Mouse (Mus musculus) C2C12 (cell line): ENCODE measurements at regions not wholly inside any gene's neighbourhood (a gene's known extent, or its start where the extent isn't known, plus 50 kb on each side); places are given as distances from the start of the nearest gene placed in this dataset.

ENCODE experiments used
- H3K27me3 ChIP-seq: one replicate; pipeline ENCODE4 v1.6.1; 2011; ENCODE audit not compliant: control insufficient read depth, insufficient read depth, insufficient read length
- H3K36me3 ChIP-seq: one replicate; pipeline ENCODE4 v1.6.1; 2011; ENCODE audit not compliant: control insufficient read depth, insufficient read depth
- H3K4me3 ChIP-seq: one replicate; pipeline ENCODE4 v1.5.1; 2011; ENCODE audit warnings: mild to moderate bottlenecking, control low read depth; ENCODE audit not compliant: poor library complexity, insufficient read depth, severe bottlenecking
- H3K79me2 ChIP-seq: one replicate; pipeline ENCODE4 v1.6.1; 2011; ENCODE audit not compliant: control insufficient read depth, insufficient read depth
- H3K79me3 ChIP-seq: one replicate; pipeline ENCODE4 v1.6.1; 2011; ENCODE audit warnings: low read depth, control low read depth
- H3ac ChIP-seq: one replicate; pipeline ENCODE3; 2011; ENCODE audit warnings: low read depth; ENCODE audit not compliant: control insufficient read depth, insufficient read length
- CEBPB ChIP-seq: IDR thresholded peaks from one replicate; pipeline ENCODE4 v1.6.1; 2011; ENCODE audit warnings: low read depth, mild to moderate bottlenecking, control low read depth, moderate library complexity
- CTCF ChIP-seq: IDR thresholded peaks from one replicate; pipeline ENCODE4 v1.5.1; 2011; ENCODE audit not compliant: control insufficient read depth, insufficient read depth, insufficient read length
- FOSL1 ChIP-seq: IDR thresholded peaks from one replicate; pipeline ENCODE4 v1.8.0; 2011; ENCODE audit warnings: mild to moderate bottlenecking, low read length; ENCODE audit not compliant: poor library complexity, insufficient read depth, severe bottlenecking
- MAX ChIP-seq: IDR thresholded peaks from one replicate; pipeline ENCODE4 v1.6.1; 2011; ENCODE audit warnings: mild to moderate bottlenecking, control low read depth
- MYOD1 ChIP-seq: IDR thresholded peaks from one replicate; pipeline ENCODE4 v1.6.1; 2011; ENCODE audit warnings: low read depth; ENCODE audit not compliant: control insufficient read depth, insufficient read length
- MYOG ChIP-seq: IDR thresholded peaks from one replicate; pipeline ENCODE4 v1.6.1; 2011; ENCODE audit not compliant: control insufficient read depth, insufficient read length; ENCODE audit errors: extremely low read depth
- USF1 ChIP-seq: IDR thresholded peaks from one replicate; pipeline ENCODE4 v1.6.1; 2011; ENCODE audit warnings: low read depth, mild to moderate bottlenecking, control low read depth, moderate library complexity

GRCm38 (mm10) chr17:84072426-84073030 lies 115.2 kb downstream of the Zfp36l2 start:
- H3K4me3 ChIP-seq, result no peak overlapping the region
- no peaks in the 10 kb centered on the region for H3K79me2 ChIP-seq
- no peaks in the 10 kb centered on the region for H3K27me3 ChIP-seq
- no peak for TF ChIP-seq CEBPB
- no peak for TF ChIP-seq MYOD1
- no peaks in the 10 kb centered on the region for H3K79me3 ChIP-seq
- H3ac ChIP-seq, result no peak overlapping the region
- H3K36me3 ChIP-seq, result no peaks in the 10 kb centered on the region

GRCm38 (mm10) chr17:84071855-84072254 lies 115.9 kb downstream of the Zfp36l2 start:
- H3K79me2 ChIP-seq, result no peaks in the 10 kb centered on the region
- H3K4me3 ChIP-seq, result no peak overlapping the region
- H3ac ChIP-seq, result no peak overlapping the region
- no peaks in the 10 kb centered on the region for H3K27me3 ChIP-seq
- TF ChIP-seq USF1, result no peak
- no peak for TF ChIP-seq MYOG
- no peaks in the 10 kb centered on the region for H3K36me3 ChIP-seq
- no peaks in the 10 kb centered on the region for H3K79me3 ChIP-seq

- Histone ChIP-seq H3K79me3 (no peaks in the 10 kb centered on the region), H3K27me3 (no peaks in the 10 kb centered on the region), H3K79me2 (no peaks in the 10 kb centered on the region), H3ac (no peak overlapping the region), H3K4me3 (no peak overlapping the region), H3K36me3 (no peaks in the 10 kb centered on the region)
- TF ChIP-seq MYOG, result no peak
- peak; percentile 53 for TF ChIP-seq MAX
- TF ChIP-seq USF1, result no peak
- peak; percentile 36 for TF ChIP-seq CEBPB
- TF ChIP-seq CTCF, result no peak
- peak; percentile 96 for TF ChIP-seq FOSL1
- no peak for TF ChIP-seq MYOD1
Observed at GRCm38 (mm10) chr17:84070596-84070995, 117.2 kb downstream of the Zfp36l2 start.

GRCm38 (mm10) chr17:84067102-84067501 lies 120.6 kb downstream of the Zfp36l2 start:
- no peak overlapping the region for H3ac ChIP-seq
- no peaks in the 10 kb centered on the region for H3K27me3 ChIP-seq
- no peak overlapping the region for H3K4me3 ChIP-seq
- no peak for TF ChIP-seq FOSL1
- TF ChIP-seq MYOG, result no peak
- TF ChIP-seq CTCF, result no peak
- TF ChIP-seq CEBPB, result no peak
- no peaks in the 10 kb centered on the region for H3K79me2 ChIP-seq
- no peaks in the 10 kb centered on the region for H3K36me3 ChIP-seq
- H3K79me3 ChIP-seq, result no peaks in the 10 kb centered on the region

- Histone ChIP-seq H3ac (no peak overlapping the region), H3K27me3 (no peaks in the 10 kb centered on the region), H3K79me2 (no peaks in the 10 kb centered on the region), H3K4me3 (no peak overlapping the region), H3K79me3 (no peaks in the 10 kb centered on the region), H3K36me3 (no peaks in the 10 kb centered on the region)
- TF ChIP-seq MYOG, result no peak
Observed at GRCm38 (mm10) chr17:84063791-84064190, 124.0 kb downstream of the Zfp36l2 start.

GRCm38 (mm10) chr17:84061621-84062020 lies 126.1 kb downstream of the Zfp36l2 start:
- no peak overlapping the region for H3K4me3 ChIP-seq
- H3K27me3 ChIP-seq, result no peaks in the 10 kb centered on the region
- no peaks in the 10 kb centered on the region for H3K79me3 ChIP-seq
- H3K36me3 ChIP-seq, result no peaks in the 10 kb centered on the region
- H3ac ChIP-seq, result no peak overlapping the region
- no peaks in the 10 kb centered on the region for H3K79me2 ChIP-seq
- no peak for TF ChIP-seq MAX
- TF ChIP-seq USF1, result no peak
- no peak for TF ChIP-seq CTCF
- no peak for TF ChIP-seq CEBPB
- TF ChIP-seq MYOG, result no peak
- no peak for TF ChIP-seq FOSL1
- no peak for TF ChIP-seq MYOD1
